Comparison of ENCODE assay signal across 8 mouse cellular contexts in the genomic region with DNA sequence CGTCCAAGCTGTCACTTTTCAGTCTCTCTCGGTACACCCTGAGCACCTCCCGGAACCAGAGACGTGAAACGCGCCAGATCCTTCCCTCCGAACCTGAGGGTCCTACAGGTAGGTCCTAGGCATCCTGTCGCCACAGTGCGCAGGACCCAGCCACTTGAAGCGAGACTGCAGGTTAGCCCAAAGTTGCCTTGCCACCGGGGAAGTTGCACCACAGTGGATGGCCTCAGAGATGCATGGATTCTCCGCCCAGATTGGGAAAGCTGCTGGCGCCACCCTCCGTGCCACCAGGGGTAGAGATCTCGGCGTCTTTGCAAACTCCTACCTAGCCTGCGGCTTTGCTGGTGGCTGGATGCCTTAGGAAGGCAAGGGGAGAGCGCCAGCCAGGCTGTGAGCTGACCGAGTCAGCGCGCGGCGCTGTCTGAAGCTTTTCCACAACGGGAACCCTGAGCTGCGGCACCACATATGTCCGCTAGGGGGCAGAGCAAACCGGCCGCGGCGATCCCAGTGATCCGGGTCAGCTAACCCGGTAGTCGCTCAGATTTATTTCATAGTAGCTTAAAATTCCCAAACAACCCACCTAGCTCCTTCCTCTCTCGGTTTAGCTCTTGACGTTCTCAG. TPM values are rescaled to one million over a fixed set of nuclear protein-coding genes. Genes with fewer than 3 reads are reported as not detected.
DNase-seq lines count a peak whose midpoint lies in the region; ATAC-seq and TF ChIP-seq lines count a peak whose summit lies in the region.

No protein-coding gene starts in this region.

- H3K4me2 ChIP-seq in forebrain, postnatal 0 days (ENCODE audit: low read depth) = peak overlapping the region; percentile 72
- peak overlapping the region; percentile 59 for H3K4me2 ChIP-seq in liver, postnatal 0 days (ENCODE audit: low read depth, low read length)
- H3K4me2 ChIP-seq in neural tube, embryonic 13.5 days = peak overlapping the region; percentile 70

- H3K9ac ChIP-seq in forebrain, postnatal 0 days = peak overlapping the region; percentile 44
- H3K9ac ChIP-seq in liver, postnatal 0 days (replicated peaks) = no peak overlapping the region
- H3K9ac ChIP-seq in neural tube, embryonic 13.5 days = peak overlapping the region; percentile 65

- DNase-seq in cerebellum, adult 18-20 months = peak; percentile 68 to 78
- DNase-seq in forebrain, postnatal 0 days = peak; percentile 88
- DNase-seq in heart, postnatal 36 days = peak; percentile 85 to 89
- peak; percentile 78 for DNase-seq in layer of hippocampus, adult 11-12 months (ENCODE audit: low spot score)
- peak; percentile 83 for DNase-seq in liver, postnatal 0 days
- peak; percentile 25 to 52 for DNase-seq in thymus, adult 18-20 months

- peak overlapping the region; percentile 70 for H3K4me3 ChIP-seq in E14TG2a.4 (replicated peaks; ENCODE audit: low read length)
- H3K4me3 ChIP-seq in forebrain, postnatal 0 days (ENCODE audit: low read depth, low read length) = peak overlapping the region; percentile 42
- peak overlapping the region; percentile 21 for H3K4me3 ChIP-seq in liver, postnatal 0 days (ENCODE audit: low read depth, low read length)
- H3K4me3 ChIP-seq in neural tube, embryonic 13.5 days = peak overlapping the region; percentile 39

- peaks cover 3% of the 10 kb centered on the region; the same call in 1 of the 2 replicates for H3K9me3 ChIP-seq in E14TG2a.4 (ENCODE audit: low read length)
- no peaks in the 10 kb centered on the region for H3K9me3 ChIP-seq in forebrain, postnatal 0 days (ENCODE audit: low read length)
- no peaks in the 10 kb centered on the region for H3K9me3 ChIP-seq in liver, postnatal 0 days (ENCODE audit: low read length)
- H3K9me3 ChIP-seq in neural tube, embryonic 13.5 days = no peaks in the 10 kb centered on the region

- H3K27me3 ChIP-seq in E14TG2a.4 (ENCODE audit: insufficient read depth, low read length) = peaks cover 73% of the 10 kb centered on the region
- peaks cover 24% of the 10 kb centered on the region for H3K27me3 ChIP-seq in forebrain, postnatal 0 days (ENCODE audit: insufficient read depth, low read length)
- H3K27me3 ChIP-seq in liver, postnatal 0 days (ENCODE audit: insufficient read depth, low read length) = peaks cover 40% of the 10 kb centered on the region
- H3K27me3 ChIP-seq in neural tube, embryonic 13.5 days = peaks cover 68% of the 10 kb centered on the region

- TF ChIP-seq CTCF in E14TG2a.4 (conservative IDR thresholded peaks at IDR 0.05; ENCODE audit: low read length) = peak; percentile 82
- TF ChIP-seq CTCF in forebrain, postnatal 0 days (IDR thresholded peaks at IDR 0.05; ENCODE audit: low read depth) = peak; percentile 94
- TF ChIP-seq CTCF in liver, postnatal 0 days (IDR thresholded peaks at IDR 0.05; ENCODE audit: low read depth) = peak; percentile 93

- ATAC-seq in forebrain, postnatal 0 days = peak; percentile 75
- ATAC-seq in liver, postnatal 0 days = peak; percentile 76
- peak; percentile 48 for ATAC-seq in neural tube, embryonic 13.5 days (ENCODE audit: low read depth)

- intact Hi-C loops in heart, postnatal 36 days (cut with DNase I) = loop anchor here (5.0 to 10.0 kb wide), 2 partner anchors 207 to 294 kb away; partner anchors contain the start of gene Rad18

- no peak for TF ChIP-seq EP300 in liver, postnatal 0 days (IDR thresholded peaks at IDR 0.05; ENCODE audit: low read depth)

- H3K4me1 ChIP-seq in E14TG2a.4 (replicated peaks; ENCODE audit: low read depth, low read length) = peaks cover 21% of the 10 kb centered on the region
- H3K4me1 ChIP-seq in forebrain, postnatal 0 days (ENCODE audit: insufficient read depth) = 0 out of 2 replicates have a peak, but pooled peaks cover 4% of the 10 kb centered on the region
- H3K4me1 ChIP-seq in liver, postnatal 0 days (ENCODE audit: insufficient read depth) = 0 out of 2 replicates have a peak, but pooled peaks cover 3% of the 10 kb centered on the region
- H3K4me1 ChIP-seq in neural tube, embryonic 13.5 days (replicated peaks) = peaks cover 28% of the 10 kb centered on the region

- no peaks in the 10 kb centered on the region for H3K36me3 ChIP-seq in E14TG2a.4 (ENCODE audit: insufficient read depth, low read length)
- no peaks in the 10 kb centered on the region for H3K36me3 ChIP-seq in forebrain, postnatal 0 days (ENCODE audit: insufficient read depth)
- no peaks in the 10 kb centered on the region for H3K36me3 ChIP-seq in liver, postnatal 0 days (replicated peaks; ENCODE audit: insufficient read depth, low read length)
- no peaks in the 10 kb centered on the region for H3K36me3 ChIP-seq in neural tube, embryonic 13.5 days

- 1% methylated on average over 35 of the region's 35 CpGs for WGBS in forebrain, postnatal 0 days
- WGBS in liver, postnatal 0 days (ENCODE audit: insufficient replicate concordance) = 3% methylated on average over 35 of the region's 35 CpGs
- 2% methylated on average over 35 of the region's 35 CpGs for WGBS in neural tube, embryonic 13.5 days

- H3K27ac ChIP-seq in forebrain, postnatal 0 days (ENCODE audit: low read depth, low read length) = no peak overlapping the region
- H3K27ac ChIP-seq in liver, postnatal 0 days (ENCODE audit: low read depth) = no peak overlapping the region
- H3K27ac ChIP-seq in neural tube, embryonic 13.5 days (replicated peaks) = no peak overlapping the region

RNA-seq across cellular contexts. Expression of gene Oxtr, which starts 1.0 kb away (rescaled TPM):
- 5.2 and 6.7 TPM in 2 replicates for total RNA-seq in forebrain, postnatal 0 days (2014; rRNA removed)
- 1.4 and 3.5 TPM in 2 replicates for polyA plus RNA-seq in forebrain, postnatal 0 days (2015; fragmentation: Nextera tagmentation; extraction: Ambion mirVana)
- total RNA-seq in heart, postnatal 36 days (2021) = under 1 TPM; 0.22 to 0.30 TPM
- 0.02 TPM in 1 of 2 replicates, not detected in the other for polyA plus RNA-seq in liver, postnatal 0 days (2015; fragmentation: Nextera tagmentation; extraction: Ambion mirVana)
- 0.63 and 1.4 TPM in 2 replicates for polyA plus RNA-seq in neural tube, embryonic 13.5 days (2015; fragmentation: Nextera tagmentation; extraction: Ambion mirVana)

RNA-seq across cellular contexts. Expression of gene Cav3, which starts 31.4 kb away (rescaled TPM):
- total RNA-seq in forebrain, postnatal 0 days (2014; rRNA removed) = not detected in 2 replicates
- 0.13 TPM in 2 replicates for polyA plus RNA-seq in forebrain, postnatal 0 days (2015; fragmentation: Nextera tagmentation; extraction: Ambion mirVana)
- 100 to 1,000 TPM in 1 of 2 experiments, 10 to 100 TPM in 1; 92.9 to 101 TPM for total RNA-seq in heart, postnatal 36 days (2021)
- polyA plus RNA-seq in liver, postnatal 0 days (2015; fragmentation: Nextera tagmentation; extraction: Ambion mirVana) = 0.15 and 1.6 TPM in 2 replicates
- polyA plus RNA-seq in neural tube, embryonic 13.5 days (2015; fragmentation: Nextera tagmentation; extraction: Ambion mirVana) = 0.50 and 1.1 TPM in 2 replicates
